Mouse (Mus musculus) heart, adult 2 months (tissue): ENCODE measurements around the gene Tnrc18. TPM values are rescaled to one million over a fixed set of nuclear protein-coding genes. Genes with fewer than 3 reads are reported as not detected.
A peak's percentile ranks its signal among the peaks of the same experiment; 100 is the strongest.

Experiments
- DNase-seq, 2 experiments: peaks; one replicate each; pipeline ENCODE4 v3.0.0; 2021
- H3K27ac ChIP-seq: fragments of 200-600 bp; 2 replicates; pipeline ENCODE4 v1.8.1; 2022
- H3K27me3 ChIP-seq: fragments of 200-500 bp; 2 replicates; pipeline ENCODE4 v1.6.1; 2012; ENCODE audit warnings: mild to moderate bottlenecking, low read length, inconsistent platforms, mixed read lengths; ENCODE audit not compliant: control insufficient read depth, insufficient read depth
- H3K36me3 ChIP-seq: fragments of 200-500 bp; 2 replicates; pipeline ENCODE4 v1.6.1; 2012; ENCODE audit warnings: low read length, inconsistent platforms; ENCODE audit not compliant: control insufficient read depth, insufficient read depth
- H3K4me1 ChIP-seq: fragments of 200-500 bp; 2 replicates; pipeline ENCODE4 v1.6.1; 2011; ENCODE audit warnings: low read length; ENCODE audit not compliant: control insufficient read depth, insufficient read depth
- H3K4me3 ChIP-seq: fragments of 200-600 bp; 2 replicates; pipeline ENCODE4 v1.8.1; 2022
- H3K79me2 ChIP-seq: fragments of 200-500 bp; replicated peaks from 2 replicates; pipeline ENCODE4 v1.6.1; 2012; ENCODE audit warnings: mild to moderate bottlenecking, inconsistent platforms, low read length, moderate library complexity, mixed read lengths; ENCODE audit not compliant: control insufficient read depth, insufficient read depth
- H3K9ac ChIP-seq: fragments of 200-500 bp; 2 replicates; pipeline ENCODE4 v1.6.1; 2012; ENCODE audit warnings: low read depth, mild to moderate bottlenecking, control low read depth, inconsistent platforms, low read length, mixed read lengths
- CTCF ChIP-seq: fragments of 200-600 bp; IDR thresholded peaks from 2 replicates; pipeline ENCODE4 v1.8.1; 2022; ENCODE audit warnings: antibody characterized with exemption, mild to moderate bottlenecking, moderate library complexity
- EP300 ChIP-seq: fragments of 200-500 bp; IDR thresholded peaks from 2 replicates; pipeline ENCODE4 v1.6.1; 2011; ENCODE audit warnings: low read depth, low read length, control low read depth; ENCODE audit not compliant: insufficient read depth
- POLR2A ChIP-seq: fragments of 200-500 bp; IDR thresholded peaks from 2 replicates; pipeline ENCODE4 v1.6.1; 2011; ENCODE audit warnings: mild to moderate bottlenecking, low read depth, low read length, control low read depth; ENCODE audit not compliant: insufficient read depth
- WGBS: fragments of 180-500 bp; shearing (Covaris S2); methylation state at CpG from one replicate; pipeline ENCODE4 v1.1.7; 2018; 5-methylcytosine and 5-hydroxymethylcytosine counted together
- intact Hi-C: fragments of 180-260 bp; cut with DNase I; formaldehyde crosslinking; loops from one replicate; pipeline ENCODE4 v1.15.1; 2025
- polyA plus RNA-seq: library from polyadenylated mRNA; depleted of rRNA; stranded (reverse); fragments of >200 nt; gene quantifications from 2 replicates; pipeline ENCODE4 v1.2.3, GENCODE M21; 2012
- total RNA-seq, 2 experiments: library from RNA; stranded (reverse); gene quantifications; 2 replicates each; pipeline ENCODE4 v1.2.3; 2021

Tnrc18 gene
- total and polyA plus RNA-seq, 3 experiments = 18.5 to 60.3 (median 49.7) TPM

GRCm38 (mm10) chr5:142788279-142788678 lies 29.2 kb downstream of the Tnrc18 start:
- Histone ChIP-seq H3K27ac (no peak overlapping the region), H3K4me1 (no peaks in the 10 kb centered on the region; the same call in none of the 2 replicates), H3K9ac (no peak overlapping the region), H3K4me3 (no peak overlapping the region), H3K27me3 (no peaks in the 10 kb centered on the region), H3K79me2 (peaks cover 28% of the 10 kb centered on the region), H3K36me3 (no peaks in the 10 kb centered on the region; the same call in 1 of the 2 replicates)
- WGBS = 87% methylated on average over 21 of the region's 23 CpGs
- intact Hi-C loops = no loop called here
- no peak for DNase-seq
- no peak for TF ChIP-seq POLR2A
- no peak for TF ChIP-seq CTCF
- TF ChIP-seq EP300 = no peak

GRCm38 (mm10) chr5:142787304-142787905 lies 30.1 kb downstream of the Tnrc18 start:
- 87% methylated on average over 37 of the region's 37 CpGs for WGBS
- no peaks in the 10 kb centered on the region; the same call in 1 of the 2 replicates for H3K36me3 ChIP-seq

GRCm38 (mm10) chr5:142786709-142787108 lies 30.8 kb downstream of the Tnrc18 start:
- Histone ChIP-seq H3K27me3 (no peaks in the 10 kb centered on the region), H3K79me2 (peaks cover 20% of the 10 kb centered on the region), H3K27ac (no peak overlapping the region), H3K36me3 (no peaks in the 10 kb centered on the region; the same call in 1 of the 2 replicates), H3K4me3 (no peak overlapping the region), H3K4me1 (no peaks in the 10 kb centered on the region; the same call in 1 of the 2 replicates), H3K9ac (no peak overlapping the region)
- intact Hi-C loops = no loop called here
- WGBS = 53% methylated on average over 5 of the region's 5 CpGs
- no peak for TF ChIP-seq EP300
- TF ChIP-seq CTCF = no peak
- TF ChIP-seq POLR2A = no peak
- DNase-seq = no peak

More at GRCm38 (mm10) chr5:142787304-142787905, 30.1 kb downstream of the Tnrc18 start:
- DNase-seq = no peak
- H3K79me2 ChIP-seq = peaks cover 22% of the 10 kb centered on the region
- no peaks in the 10 kb centered on the region for H3K27me3 ChIP-seq
- H3K27ac ChIP-seq = no peak overlapping the region
- H3K4me3 ChIP-seq = no peak overlapping the region
- no peak for TF ChIP-seq EP300
- TF ChIP-seq POLR2A = no peak
- TF ChIP-seq CTCF = no peak
- no peaks in the 10 kb centered on the region; the same call in 1 of the 2 replicates for H3K4me1 ChIP-seq
- intact Hi-C loops = no loop called here
- no peak overlapping the region for H3K9ac ChIP-seq

- no peaks in the 10 kb centered on the region; the same call in 1 of the 2 replicates for H3K36me3 ChIP-seq
- intact Hi-C loops = no loop called here
Observed at GRCm38 (mm10) chr5:142786215-142786614, 31.2 kb downstream of the Tnrc18 start.

GRCm38 (mm10) chr5:142783142-142783540 lies 34.3 kb downstream of the Tnrc18 start:
- Histone ChIP-seq H3K79me2 (peaks cover 16% of the 10 kb centered on the region), H3K27ac (no peak overlapping the region), H3K4me1 (peaks cover 7% of the 10 kb centered on the region), H3K27me3 (no peaks in the 10 kb centered on the region), H3K4me3 (no peak overlapping the region), H3K9ac (no peak overlapping the region), H3K36me3 (no peaks in the 10 kb centered on the region; the same call in 1 of the 2 replicates)
- DNase-seq = peak; percentile 56 to 61
- intact Hi-C loops = no loop called here
- TF ChIP-seq CTCF = no peak
- no peak for TF ChIP-seq EP300
- no peak for TF ChIP-seq POLR2A
- 39% methylated on average over 7 of the region's 7 CpGs for WGBS

More at GRCm38 (mm10) chr5:142786215-142786614, 31.2 kb downstream of the Tnrc18 start:
- DNase-seq = no peak
- H3K9ac ChIP-seq = no peak overlapping the region
- 92% methylated on average over 3 of the region's 3 CpGs for WGBS
- H3K4me1 ChIP-seq = peaks cover 1% of the 10 kb centered on the region
- TF ChIP-seq CTCF = 0 out of 2 replicates have a peak, but pooled peaks have one; percentile 10
- no peak for TF ChIP-seq EP300
- no peak overlapping the region for H3K27ac ChIP-seq
- H3K4me3 ChIP-seq = no peak overlapping the region
- no peaks in the 10 kb centered on the region for H3K27me3 ChIP-seq
- peaks cover 20% of the 10 kb centered on the region for H3K79me2 ChIP-seq

GRCm38 (mm10) chr5:142782459-142783141 lies 34.9 kb downstream of the Tnrc18 start:
- peaks cover 11% of the 10 kb centered on the region for H3K79me2 ChIP-seq
- no peaks in the 10 kb centered on the region; the same call in 1 of the 2 replicates for H3K36me3 ChIP-seq
- no peak overlapping the region for H3K4me3 ChIP-seq
- peaks cover 7% of the 10 kb centered on the region for H3K4me1 ChIP-seq
- TF ChIP-seq CTCF (no peak), POLR2A (no peak), EP300 (no peak)
- no peak for DNase-seq
- H3K27ac ChIP-seq = no peak overlapping the region
- no peaks in the 10 kb centered on the region for H3K27me3 ChIP-seq
- H3K9ac ChIP-seq = no peak overlapping the region
- intact Hi-C loops = no loop called here
- WGBS = 71% methylated on average over 8 of the region's 8 CpGs
